Mouse (Mus musculus) frontal cortex, postnatal 36 days (tissue): ENCODE data around the gene Ptpn7.

Experiments used
- DNase-seq, 2 experiments: peaks; one replicate each; pipeline ENCODE4 v3.0.0; 2022; ENCODE audit warnings: low spot score in 2 of 2

Ptpn7 gene

GRCm38 (mm10) chr1:135128986-135129385 lies 3.5 kb upstream of the Ptpn7 start:
- no peak for DNase-seq

- DNase-seq: no peak
These were observed 2.8 kb upstream of the Ptpn7 start for GRCm38 (mm10) chr1:135129543-135130183.

GRCm38 (mm10) chr1:135130376-135131018 lies 2.0 kb upstream of the Ptpn7 start:
- DNase-seq: no peak

GRCm38 (mm10) chr1:135131034-135131433 lies 1.5 kb upstream of the Ptpn7 start:
- DNase-seq: no peak

GRCm38 (mm10) chr1:135131560-135131959 lies 940 bp upstream of the Ptpn7 start:
- DNase-seq: no peak

GRCm38 (mm10) chr1:135132893-135133369 lies 431 bp downstream of the Ptpn7 start:
- DNase-seq: no peak

- no peak for DNase-seq
These were observed 1.4 kb downstream of the Ptpn7 start for GRCm38 (mm10) chr1:135133678-135134435.

- DNase-seq: no peak
These were observed 2.7 kb downstream of the Ptpn7 start for GRCm38 (mm10) chr1:135135111-135135787.

- peak; percentile 61 to 75 for DNase-seq
These were observed 4.0 kb downstream of the Ptpn7 start for GRCm38 (mm10) chr1:135136500-135136899.

- DNase-seq: no peak
These were observed 7.4 kb downstream of the Ptpn7 start for GRCm38 (mm10) chr1:135139906-135140305.

- no peak for DNase-seq
These were observed 10.0 kb downstream of the Ptpn7 start for GRCm38 (mm10) chr1:135142452-135142851.

GRCm38 (mm10) chr1:135143940-135144339 lies 11.4 kb downstream of the Ptpn7 start:
- no peak for DNase-seq

GRCm38 (mm10) chr1:135146077-135146945 lies 13.8 kb downstream of the Ptpn7 start, which contains the start of gene Arl8a:
Arl8a (plus strand) TSS chr1:135146824.
- DNase-seq: peak; percentile 81 to 82

GRCm38 (mm10) chr1:135146946-135147701 lies 14.6 kb downstream of the Ptpn7 start:
- peak; percentile 77 to 79 for DNase-seq

GRCm38 (mm10) chr1:135147702-135148058 lies 15.2 kb downstream of the Ptpn7 start:
- no peak for DNase-seq

GRCm38 (mm10) chr1:135148476-135148875 lies 16.0 kb downstream of the Ptpn7 start:
- DNase-seq: no peak

GRCm38 (mm10) chr1:135148996-135149395 lies 16.5 kb downstream of the Ptpn7 start:
- no peak for DNase-seq

GRCm38 (mm10) chr1:135154011-135154410 lies 21.5 kb downstream of the Ptpn7 start:
- DNase-seq: no peak

GRCm38 (mm10) chr1:135154411-135154959 lies 22.0 kb downstream of the Ptpn7 start:
- DNase-seq: peak; percentile 83 to 90

GRCm38 (mm10) chr1:135156300-135156699 lies 23.8 kb downstream of the Ptpn7 start:
- no peak for DNase-seq
